In the genomic region with DNA sequence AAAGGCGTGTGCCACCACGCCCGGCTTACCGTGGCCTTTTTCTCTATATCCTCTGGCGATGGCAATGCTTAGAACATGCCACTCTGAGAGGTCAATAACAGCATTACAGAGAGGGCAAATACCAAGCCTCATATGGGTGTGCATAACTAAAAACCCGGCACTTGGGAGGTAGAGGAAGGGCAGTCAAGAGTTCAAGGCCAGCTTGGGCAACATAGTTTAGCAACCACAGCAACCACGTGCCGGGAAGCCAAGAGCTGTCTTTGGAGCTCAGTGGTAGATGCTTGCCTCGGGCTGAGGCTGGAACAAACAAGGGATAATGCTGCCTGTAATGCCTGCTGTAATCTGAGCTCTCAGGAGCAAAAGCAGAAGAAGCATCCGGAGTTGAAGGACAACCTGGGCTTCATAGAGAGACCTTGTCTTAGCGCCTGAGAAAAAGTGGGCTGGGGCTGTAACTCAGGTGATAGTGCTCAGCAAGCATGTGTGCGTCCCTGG, we compare ENCODE assay signal across 22 mouse cellular contexts. TPM values are rescaled to one million over a fixed set of nuclear protein-coding genes. Genes with fewer than 3 reads are reported as not detected.
"Had no signal": no experiment of that assay in that cellular context is flagged by ENCODE, and none has a peak within 500 bp of the region (broad histone marks: within the 10 kb centered on the region; RNA-seq: fewer than 3 reads in every experiment).

No protein-coding gene starts in this region.

- H3K36me3 ChIP-seq: intestine, embryonic 15.5 days; kidney, embryonic 15.5 days; midbrain, embryonic 12.5 days; midbrain, embryonic 15.5 days; neural tube, embryonic 13.5 days had no signal

- H3K4me3 ChIP-seq: intestine, embryonic 15.5 days; kidney, embryonic 15.5 days; left cerebral cortex, adult 2 months; midbrain, embryonic 12.5 days; midbrain, embryonic 15.5 days; neural tube, embryonic 13.5 days had no signal

- H3K9ac ChIP-seq: intestine, embryonic 15.5 days; kidney, embryonic 15.5 days; liver, embryonic 14.5 days; liver, postnatal 0 days; lung, embryonic 14.5 days; midbrain, embryonic 12.5 days; midbrain, embryonic 15.5 days; neural tube, embryonic 13.5 days had no signal

- H3K27ac ChIP-seq: intestine, embryonic 15.5 days; kidney, embryonic 15.5 days; left cerebral cortex, adult 2 months; liver, embryonic 14.5 days; macrophage; midbrain, embryonic 12.5 days; midbrain, embryonic 15.5 days; neural tube, embryonic 13.5 days; stomach, postnatal 0 days had no signal

- H3K4me2 ChIP-seq: intestine, embryonic 15.5 days; kidney, embryonic 15.5 days; lung, embryonic 14.5 days; midbrain, embryonic 12.5 days; midbrain, embryonic 15.5 days; neural tube, embryonic 13.5 days had no signal

- H3K4me1 ChIP-seq: intestine, embryonic 15.5 days; midbrain, embryonic 12.5 days; midbrain, embryonic 15.5 days had no signal

- H3K27me3 ChIP-seq: intestine, embryonic 15.5 days; kidney, embryonic 15.5 days; midbrain, embryonic 12.5 days; midbrain, embryonic 15.5 days; neural tube, embryonic 13.5 days had no signal

- DNase-seq: kidney, adult 11 months; kidney, adult 8-10 months; kidney, postnatal 10 days; kidney, postnatal 36 days; layer of hippocampus, adult 9-11 months; liver, postnatal 0 days; lung, embryonic 14.5 days; retina, postnatal 1 day; thymus, adult 2 months; thymus, postnatal 14 days had no signal

- H3K9me3 ChIP-seq: intestine, embryonic 15.5 days; kidney, embryonic 15.5 days; midbrain, embryonic 12.5 days; midbrain, embryonic 15.5 days; neural tube, embryonic 13.5 days had no signal

- ATAC-seq: intestine, embryonic 15.5 days; liver, postnatal 0 days; lung, postnatal 0 days; midbrain, embryonic 15.5 days had no signal

RNA-seq across cellular contexts. Expression of a gene that starts 27.0 kb away (rescaled TPM):
- total RNA-seq: megakaryocyte, adult 5-6 weeks; neutrophil, adult 5-6 weeks had no signal
- polyA plus RNA-seq: macrophage had no signal
